Mouse (Mus musculus) liver, embryonic 14.5 days (tissue): ENCODE results near the gene Mfrp. TPM values are rescaled to one million over a fixed set of nuclear protein-coding genes. Genes with fewer than 3 reads are reported as not detected.

Experiments
- ATAC-seq: fragments of 200-750 bp; cut with Nextera tagmentation; 2 replicates; pipeline ENCODE4 v1.8.0; 2017; ENCODE audit warnings: moderate number of reproducible peaks, mild to moderate bottlenecking, moderate library complexity; ENCODE audit not compliant: insufficient read depth
- DNase-seq, 3 experiments: peaks; one replicate each; pipeline ENCODE4 v3.0.0-alpha.2; 2012 to 2013; ENCODE audit warnings: low read depth in 3 of 3, low spot score in 3 of 3
- H3K27ac ChIP-seq: fragments of 300-500 bp; sonication (generic); 2 replicates; pipeline ENCODE4 v1.5.1; 2014; ENCODE audit warnings: moderate library complexity, mild to moderate bottlenecking, control low read depth, inconsistent platforms
- H3K27me3 ChIP-seq: fragments of 300-500 bp; sonication (generic); 2 replicates; pipeline ENCODE4 v1.6.1; 2014; ENCODE audit warnings: mild to moderate bottlenecking, low read length, moderate library complexity; ENCODE audit not compliant: control insufficient read depth, insufficient read depth
- H3K36me3 ChIP-seq: fragments of 300-500 bp; sonication (generic); replicated peaks from 2 replicates; pipeline ENCODE4 v1.6.1; 2014; ENCODE audit warnings: low read depth; ENCODE audit not compliant: control insufficient read depth, insufficient read depth
- H3K4me1 ChIP-seq, 2 experiments: fragments of 200-500 bp in 1 of 2; fragments of 300-500 bp in 1 of 2; sonication (generic) in 1 of 2; replicated peaks; 2 replicates each; pipeline ENCODE4 v1.6.1; 2012 to 2014; ENCODE audit warnings: antibody characterized with exemption in 1 of 2, inconsistent platforms in 1 of 2, low read length in 1 of 2; ENCODE audit not compliant: control insufficient read depth in 2 of 2, insufficient read depth in 2 of 2
- H3K4me2 ChIP-seq: fragments of 300-500 bp; sonication (generic); 2 replicates; pipeline ENCODE4 v1.6.1; 2014; ENCODE audit warnings: low read depth, mild to moderate bottlenecking, control low read depth, moderate library complexity
- H3K4me3 ChIP-seq, 2 experiments: fragments of 200-500 bp in 1 of 2; fragments of 300-500 bp in 1 of 2; sonication (generic) in 1 of 2; 2 replicates each; pipeline ENCODE4 v1.5.1; 2012 to 2014; ENCODE audit warnings: low read depth in 2 of 2, low read length in 2 of 2, mild to moderate bottlenecking in 2 of 2, control low read depth in 1 of 2, inconsistent platforms in 1 of 2, moderate library complexity in 1 of 2; ENCODE audit not compliant: insufficient read depth in 1 of 2
- H3K9ac ChIP-seq: fragments of 300-500 bp; sonication (generic); replicated peaks from 2 replicates; pipeline ENCODE4 v1.6.1; 2014; ENCODE audit warnings: mild to moderate bottlenecking, control low read depth, moderate library complexity
- H3K9me3 ChIP-seq: fragments of 300-500 bp; sonication (generic); 2 replicates; pipeline ENCODE4 v1.6.1; 2016; ENCODE audit warnings: low read length, mixed read lengths; ENCODE audit not compliant: control insufficient read depth
- CTCF ChIP-seq: IDR thresholded peaks from 2 replicates; pipeline ENCODE4 v1.5.1; 2016; ENCODE audit warnings: antibody characterized with exemption, low read depth, control low read depth
- EP300 ChIP-seq: IDR thresholded peaks from 2 replicates; pipeline ENCODE4 v1.6.1; 2016; ENCODE audit warnings: antibody characterized with exemption, low read depth
- WGBS: fragments of 180-500 bp; shearing (Covaris S2); extraction: QIAGEN DNeasy Blood & Tissue Kit; methylation state at CpG from one replicate; pipeline ENCODE4 v1.1.7; 2014; ENCODE audit not compliant: insufficient replicate concordance; 5-methylcytosine and 5-hydroxymethylcytosine counted together
- polyA plus RNA-seq, 2 experiments: library from polyadenylated mRNA; depleted of rRNA in 1 of 2; stranded (reverse) in 1 of 2; unstranded in 1 of 2; fragments of >200 nt; fragmentation: Nextera tagmentation in 1 of 2; extraction: Ambion mirVana in 1 of 2; gene quantifications; 2 replicates each; pipeline versions ENCODE4 v1.2.1 to v1.2.3; 2012 to 2014

Mfrp gene
- polyA plus RNA-seq, 2 experiments, result not detected

GRCm38 (mm10) chr9:44066785-44067225 lies 34.7 kb upstream of the Mfrp start, which contains the start of gene Usp2:
Usp2 (plus strand) TSS chr9:44067021.
- DNase-seq (peak; percentile 85 to 91 (median 87)), ATAC-seq (peak; percentile 93)
- Histone ChIP-seq H3K9me3 (no peaks in the 10 kb centered on the region), H3K4me3 (peak within 1 kb of the TSS; percentile 53 to 58), H3K36me3 (no peaks in the 10 kb centered on the region), H3K27me3 (peaks cover 2% of the 10 kb centered on the region), H3K27ac (no peak within 1 kb of the TSS), H3K9ac (peak within 1 kb of the TSS; percentile 50), H3K4me2 (peak within 1 kb of the TSS; percentile 80), H3K4me1 (peaks cover 4 to 5% of the 10 kb centered on the region in 2 experiments; a peak in 2 of 4 replicates)
- TF ChIP-seq EP300 (no peak), CTCF (peak; percentile 84)
- WGBS, result under 1% methylated on average over 38 of the region's 38 CpGs

GRCm38 (mm10) chr9:44067241-44067959 lies 34.1 kb upstream of the Mfrp start:
- TF ChIP-seq CTCF (no peak), EP300 (no peak)
- no peak for DNase-seq
- WGBS, result 6% methylated on average over 15 of the region's 15 CpGs
- Histone ChIP-seq H3K9ac (peak overlapping the region; percentile 50), H3K4me3 (peak overlapping the region; percentile 53 to 58), H3K27ac (no peak overlapping the region), H3K9me3 (no peaks in the 10 kb centered on the region), H3K4me1 (peaks cover 4 to 5% of the 10 kb centered on the region in 2 experiments; a peak in 2 of 4 replicates), H3K27me3 (peaks cover 2% of the 10 kb centered on the region), H3K36me3 (no peaks in the 10 kb centered on the region), H3K4me2 (peak overlapping the region; percentile 80)
- ATAC-seq, result peak; percentile 47; the same call in 1 of the 2 replicates

- 74% methylated on average over 6 of the region's 6 CpGs for WGBS
- ATAC-seq (no peak), DNase-seq (no peak)
- Histone ChIP-seq H3K4me3 (no peak overlapping the region), H3K4me2 (no peak overlapping the region), H3K4me1 (peaks cover 4 to 5% of the 10 kb centered on the region in 2 experiments; a peak in 2 of 4 replicates), H3K9me3 (no peaks in the 10 kb centered on the region), H3K27ac (no peak overlapping the region), H3K27me3 (peaks cover 2% of the 10 kb centered on the region), H3K9ac (no peak overlapping the region), H3K36me3 (no peaks in the 10 kb centered on the region)
- TF ChIP-seq EP300 (no peak), CTCF (no peak)
Observed at GRCm38 (mm10) chr9:44067960-44068330, 33.6 kb upstream of the Mfrp start.

GRCm38 (mm10) chr9:44069252-44069651 lies 32.3 kb upstream of the Mfrp start:
- Histone ChIP-seq H3K4me2 (no peak overlapping the region), H3K4me1 (peaks cover 4 to 5% of the 10 kb centered on the region in 2 experiments; a peak in 2 of 4 replicates), H3K27me3 (peaks cover 2% of the 10 kb centered on the region; the same call in 1 of the 2 replicates), H3K27ac (no peak overlapping the region), H3K9me3 (no peaks in the 10 kb centered on the region), H3K36me3 (no peaks in the 10 kb centered on the region), H3K4me3 (no peak overlapping the region), H3K9ac (no peak overlapping the region)
- no peak for TF ChIP-seq CTCF
- TF ChIP-seq EP300, result no peak
- 20% methylated on average over 7 of the region's 7 CpGs for WGBS
- ATAC-seq (no peak), DNase-seq (no peak)

GRCm38 (mm10) chr9:44070113-44070843 lies 31.3 kb upstream of the Mfrp start:
- TF ChIP-seq EP300 (no peak), CTCF (no peak)
- H3K27me3 ChIP-seq, result peaks cover 2% of the 10 kb centered on the region; the same call in 1 of the 2 replicates
- no peak overlapping the region for H3K9ac ChIP-seq
- H3K27ac ChIP-seq, result no peak overlapping the region
- no peak overlapping the region for H3K4me3 ChIP-seq
- H3K9me3 ChIP-seq, result no peaks in the 10 kb centered on the region
- no peaks in the 10 kb centered on the region for H3K36me3 ChIP-seq
- no peak for DNase-seq
- WGBS, result 52% methylated on average over 14 of the region's 14 CpGs
- peaks cover 4 to 5% of the 10 kb centered on the region in 2 experiments; a peak in 2 of 4 replicates for H3K4me1 ChIP-seq
- H3K4me2 ChIP-seq, result no peak overlapping the region
- ATAC-seq, result no peak
